Mouse (Mus musculus) kidney, adult 18-20 months (tissue): ENCODE measurements around the gene Pam16.
A peak's percentile ranks its signal among the peaks of the same experiment; 100 is the strongest.

Experiments
- DNase-seq: peaks from one replicate; pipeline ENCODE4 v3.0.0; 2021

Pam16 gene

DNA sequence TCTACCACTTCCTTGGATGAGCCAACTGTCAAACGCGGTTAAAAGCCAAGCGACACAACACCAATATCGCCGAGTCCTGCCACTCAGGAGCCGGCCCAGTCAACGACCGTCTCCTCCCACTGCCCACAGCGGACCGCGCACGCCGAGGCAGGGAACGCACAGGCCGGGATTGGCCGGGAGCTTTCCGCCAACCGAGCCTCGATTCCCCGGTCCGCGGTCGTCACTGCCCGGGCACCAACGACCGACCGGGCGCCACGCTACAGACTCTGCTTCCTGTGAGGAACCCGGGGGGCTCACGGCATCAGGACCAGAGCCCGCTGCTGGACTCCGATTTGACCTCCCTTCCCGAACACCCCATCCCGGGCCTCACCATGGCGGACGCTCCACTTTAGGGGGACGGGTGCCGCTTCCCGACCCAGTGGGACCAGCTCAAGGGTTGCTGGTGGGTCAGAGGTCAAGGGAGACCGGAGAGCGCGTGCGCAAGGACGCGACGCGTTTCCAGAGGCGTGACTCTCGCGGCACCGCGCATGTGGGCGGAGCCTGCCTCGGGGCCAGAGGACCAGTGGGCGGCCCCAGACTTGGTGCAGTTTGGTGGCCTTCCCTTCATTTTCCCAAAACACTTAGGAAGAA is at the start of gene Pam16:
TSS of gene Pam16 (minus strand) at position 508 of the 630 bp plus-strand sequence.
- peak; percentile 93 for DNase-seq

DNA sequence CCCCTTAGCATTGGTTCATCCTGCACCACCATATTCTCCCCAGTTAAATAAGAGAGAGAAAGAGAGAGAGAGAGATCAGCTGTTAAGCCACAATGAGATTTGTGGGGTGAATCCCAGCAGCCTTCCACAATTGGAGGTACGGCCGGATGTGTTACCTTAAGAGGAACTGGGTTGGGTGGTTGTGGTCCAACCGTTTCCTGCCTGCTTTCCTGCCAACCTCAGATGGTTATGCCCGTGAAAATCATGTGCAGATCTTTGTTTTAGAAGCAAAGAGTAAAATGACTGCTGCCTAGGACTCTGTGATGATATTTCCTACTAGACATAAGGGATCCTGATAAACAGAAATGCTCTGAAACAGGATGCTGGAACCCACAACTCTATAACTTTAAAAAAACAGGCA is 49.3 kb upstream of the Pam16 start:
- no peak for DNase-seq

DNA sequence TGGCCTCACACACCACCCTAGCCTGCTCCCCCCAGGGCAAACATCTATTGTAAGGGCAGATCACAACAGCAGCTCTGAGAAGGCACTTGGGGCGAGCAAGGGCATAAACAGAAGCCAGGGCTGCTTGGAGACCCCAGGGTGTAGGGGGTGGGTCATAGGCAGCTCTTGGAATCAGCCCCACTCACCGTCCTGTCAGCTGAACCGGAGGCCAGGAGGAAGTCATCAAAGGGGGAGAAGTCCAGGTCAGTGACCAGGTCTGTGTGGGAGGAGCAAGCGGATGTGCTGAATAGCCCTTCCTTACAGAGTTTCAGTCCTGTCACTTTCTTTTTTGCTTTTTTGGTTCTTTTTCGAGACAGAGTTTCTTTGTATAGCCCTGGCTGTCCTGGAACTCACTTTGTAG is 45.5 kb upstream of the Pam16 start:
- no peak for DNase-seq

DNA sequence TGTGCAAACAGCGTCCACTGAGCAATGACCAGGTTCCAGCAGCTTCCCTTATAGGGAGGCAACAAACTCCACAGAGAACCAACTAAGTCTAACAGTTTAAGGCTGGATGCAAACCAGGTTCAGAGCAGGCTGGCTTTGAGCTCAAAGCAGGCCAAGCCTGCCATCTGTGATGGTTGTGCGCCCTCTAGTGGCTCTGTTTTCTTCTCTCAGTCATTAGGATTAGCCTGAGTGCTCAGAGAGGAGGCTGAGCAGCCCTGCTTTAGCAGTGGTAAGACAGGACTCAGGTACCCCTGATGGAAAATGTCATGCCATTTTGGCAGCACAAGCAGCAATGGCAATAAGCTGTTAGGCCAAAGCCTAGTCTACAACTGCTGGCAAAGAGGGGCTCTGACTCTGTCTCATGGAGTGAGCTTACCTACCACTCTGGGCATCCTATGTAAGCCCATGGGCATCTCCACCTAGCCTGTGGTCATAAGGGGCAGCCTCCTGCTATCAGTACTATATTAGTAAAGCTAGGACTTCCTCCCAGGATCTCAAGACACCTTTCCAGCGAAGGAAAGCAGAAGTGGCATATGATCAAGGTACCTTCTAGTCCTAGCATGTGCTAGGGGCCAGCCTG is 42.5 kb upstream of the Pam16 start:
- DNase-seq: peak; percentile 87

DNA sequence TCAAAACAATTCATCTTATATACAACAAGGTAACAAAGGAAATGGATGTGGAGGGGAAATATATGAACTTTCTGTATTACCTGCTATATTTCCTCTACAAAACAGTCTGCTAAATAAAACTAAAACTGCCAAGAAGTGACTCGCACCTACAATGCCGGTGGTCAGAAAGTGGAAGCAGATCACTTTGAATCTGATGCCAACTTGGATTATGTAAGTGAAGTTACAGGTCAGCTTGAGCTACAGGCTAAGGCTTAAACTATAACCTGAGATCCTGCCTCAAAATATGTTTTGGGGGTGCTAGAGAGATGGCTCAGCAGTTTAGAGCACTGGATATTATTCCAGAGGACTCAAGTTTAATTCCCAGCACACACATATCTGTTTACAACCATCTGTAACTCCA is 40.9 kb upstream of the Pam16 start:
- DNase-seq: no peak

DNA sequence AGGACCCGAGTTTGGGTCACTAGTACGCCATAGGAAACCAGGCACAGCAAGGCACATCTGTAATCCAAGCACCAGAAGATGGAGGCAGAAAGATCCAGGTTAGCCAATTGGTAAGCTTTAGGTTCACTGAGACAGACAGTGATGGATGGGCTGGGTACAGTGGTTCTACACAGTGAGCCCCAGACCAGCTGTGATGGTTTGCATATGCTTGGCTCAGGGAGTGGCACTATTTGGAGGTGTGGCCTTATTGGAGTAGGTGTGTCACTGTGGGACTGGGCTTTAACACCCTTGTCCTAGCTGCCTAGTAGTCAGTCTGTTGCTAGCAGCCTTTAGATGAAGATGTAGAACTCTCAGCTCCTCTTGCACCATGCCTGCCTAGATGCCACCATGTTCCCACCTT is 39.0 kb upstream of the Pam16 start:
- no peak for DNase-seq

DNA sequence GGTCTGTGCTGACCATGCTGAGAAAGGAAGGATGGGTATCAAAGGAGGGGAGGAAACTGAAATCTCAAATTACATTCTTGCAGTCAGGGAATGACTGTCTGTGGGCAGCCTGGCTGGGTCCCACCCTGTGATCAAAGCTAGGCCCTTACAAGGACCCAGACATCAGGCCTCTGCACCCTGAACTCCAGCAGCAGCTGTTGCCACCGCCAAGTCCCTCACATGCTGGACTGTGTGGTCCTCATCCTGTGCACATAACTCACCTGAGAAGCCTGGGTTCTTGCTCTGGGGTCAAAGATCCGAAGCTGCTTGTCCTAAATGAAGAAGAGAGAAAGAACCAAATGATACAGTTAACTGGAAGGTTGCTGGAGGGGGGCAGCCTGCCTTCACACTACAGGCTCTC is 36.8 kb upstream of the Pam16 start:
- no peak for DNase-seq

DNA sequence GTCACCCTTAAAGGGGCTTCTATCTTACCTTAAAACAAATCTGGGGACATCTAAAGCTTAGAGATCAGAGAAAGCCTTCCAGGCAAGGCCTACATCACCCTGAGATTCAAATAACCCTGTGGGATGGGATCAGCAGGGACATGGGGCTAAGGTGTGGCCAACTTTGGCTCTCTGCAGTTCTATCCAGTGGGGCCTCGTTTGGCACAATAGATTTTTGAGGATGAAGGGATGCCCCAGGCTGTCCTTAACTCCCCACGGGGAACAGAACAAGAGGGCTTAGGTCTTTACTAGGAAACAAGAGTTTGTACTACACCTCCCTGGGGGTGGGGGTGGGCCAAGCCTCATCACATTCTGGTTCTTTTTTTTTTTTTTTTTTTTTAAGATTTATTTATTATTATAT is 34.5 kb upstream of the Pam16 start:
- DNase-seq: no peak

DNA sequence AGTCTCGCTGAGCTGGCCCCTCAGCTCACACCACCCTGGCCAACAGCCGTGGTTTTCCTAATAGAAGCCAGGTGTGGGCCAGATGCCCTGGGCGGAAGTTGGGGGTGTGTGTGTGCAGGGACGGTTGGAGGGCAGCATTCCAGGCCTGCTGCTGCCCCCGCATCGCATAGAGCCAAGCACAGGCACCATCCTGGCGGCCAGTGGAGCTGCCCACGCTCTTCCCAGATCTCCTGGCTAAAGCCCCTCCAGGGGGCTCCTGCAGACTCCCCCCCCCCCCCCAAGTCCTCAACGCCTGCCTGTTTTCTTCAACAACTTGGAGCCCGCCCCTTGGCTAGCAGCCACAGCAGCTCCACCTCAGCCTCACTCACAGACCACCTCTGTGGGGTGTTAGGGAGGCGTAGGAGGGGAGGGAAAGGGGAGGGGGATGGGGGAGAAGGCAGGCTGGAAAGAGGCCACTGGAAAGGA is 34.0 kb upstream of the Pam16 start:
- DNase-seq: no peak

DNA sequence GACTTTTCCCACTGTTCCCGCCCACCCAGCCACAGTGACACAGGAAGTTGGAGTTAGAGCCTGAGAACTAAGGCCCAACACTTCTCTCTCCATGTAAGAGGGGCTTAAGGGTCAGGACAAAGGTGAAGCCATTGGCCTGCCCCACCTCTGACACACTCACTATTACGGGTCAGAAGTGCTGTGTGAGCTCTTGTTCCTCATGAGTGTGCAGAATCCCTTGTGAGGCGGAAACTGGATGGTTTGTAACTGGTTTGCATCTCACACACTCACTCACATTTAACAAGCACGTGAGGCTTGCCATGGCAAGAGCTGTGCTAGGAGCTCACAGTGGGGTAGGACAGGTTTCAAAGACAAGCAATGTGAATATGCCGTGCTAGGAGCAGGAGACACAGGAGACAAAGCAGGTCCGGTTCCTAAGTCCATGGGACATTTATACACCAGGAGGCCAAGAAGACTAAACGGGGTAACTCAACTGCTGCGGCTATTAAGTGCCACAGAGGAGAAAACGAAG is 31.8 kb upstream of the Pam16 start:
- DNase-seq: peak; percentile 40

DNA sequence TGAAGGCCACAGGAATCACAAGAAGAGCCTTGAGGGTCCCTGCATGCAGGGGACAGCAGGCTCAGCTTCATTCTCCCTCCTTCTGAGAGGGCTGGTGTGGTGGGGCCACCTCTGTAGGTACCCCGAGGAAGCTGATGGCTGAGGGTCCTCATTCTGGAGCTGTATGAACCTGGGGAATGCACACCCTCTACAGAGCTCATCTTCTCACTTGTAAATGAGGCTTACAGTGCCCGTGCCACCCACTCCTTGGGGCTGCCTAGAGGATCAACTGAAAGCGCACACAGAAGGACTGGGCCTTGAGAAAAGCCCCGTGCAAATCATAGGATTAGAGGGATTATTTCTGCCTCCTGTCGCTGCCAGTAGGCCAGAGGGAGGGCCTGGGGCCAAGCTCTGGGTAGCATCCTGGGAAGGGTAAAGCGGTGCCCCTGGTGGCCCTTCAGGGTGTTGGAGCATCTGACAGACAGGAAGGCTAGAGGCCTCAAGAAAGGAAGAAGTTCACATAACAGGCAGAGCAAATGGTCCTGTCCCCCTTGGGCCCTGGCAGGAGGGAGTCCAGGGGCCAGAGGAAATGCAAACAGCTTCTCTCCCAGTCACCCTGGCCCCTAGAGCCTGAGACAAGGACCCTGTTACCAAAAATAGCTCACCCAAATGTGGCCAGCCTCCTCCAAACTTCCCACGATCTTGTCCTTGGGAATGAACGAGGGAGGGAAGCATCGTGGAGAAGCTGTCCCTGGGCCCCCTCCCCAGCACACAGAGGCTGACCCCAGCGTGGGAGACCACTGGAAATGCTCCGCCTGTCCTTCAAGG is 31.2 kb upstream of the Pam16 start:
- DNase-seq: peak; percentile 25

DNA sequence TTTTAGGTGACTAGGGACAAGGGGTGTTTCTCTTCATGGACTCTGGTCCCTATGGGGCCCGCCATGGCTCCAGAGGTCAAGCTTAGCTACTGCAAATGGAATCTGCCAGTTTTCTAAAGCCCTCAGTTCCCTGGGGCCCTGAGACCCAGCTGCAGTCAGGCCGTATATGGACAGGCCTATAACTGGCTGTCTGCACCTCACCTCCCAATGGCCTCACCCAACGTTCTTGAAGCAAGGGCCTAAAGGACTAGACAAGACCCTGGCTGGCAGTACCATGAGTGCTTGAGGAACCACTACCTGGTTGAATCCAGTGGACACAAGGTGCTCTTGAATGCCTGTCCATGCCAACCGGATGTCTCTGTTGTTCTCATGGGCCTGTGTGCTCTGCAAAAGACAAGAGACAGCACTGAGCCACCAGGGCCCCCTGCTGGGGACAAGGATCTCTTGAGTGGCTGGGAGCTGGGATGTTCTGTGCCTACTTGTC is 30.5 kb upstream of the Pam16 start:
- DNase-seq: peak; percentile 66

DNA sequence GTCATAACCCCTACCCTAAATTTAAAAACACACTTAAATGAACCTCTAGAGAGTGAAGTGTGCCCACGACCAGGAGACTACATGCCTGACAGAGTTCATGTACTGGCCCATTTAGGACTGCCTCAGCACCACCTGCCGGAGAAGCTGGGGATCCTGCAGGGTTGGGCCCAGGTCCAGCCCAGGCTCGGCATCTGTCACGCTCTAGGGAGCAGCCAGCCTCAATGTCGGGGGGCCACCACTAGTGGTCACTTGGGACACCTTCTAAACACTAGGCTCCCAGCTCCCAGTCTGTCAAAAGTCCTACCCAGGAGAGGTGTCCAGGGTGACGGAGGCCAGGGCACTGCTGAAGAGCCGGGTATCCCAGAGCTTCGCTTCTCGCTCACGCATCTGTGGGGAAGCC is 29.9 kb upstream of the Pam16 start:
- peak; percentile 80 for DNase-seq

DNA sequence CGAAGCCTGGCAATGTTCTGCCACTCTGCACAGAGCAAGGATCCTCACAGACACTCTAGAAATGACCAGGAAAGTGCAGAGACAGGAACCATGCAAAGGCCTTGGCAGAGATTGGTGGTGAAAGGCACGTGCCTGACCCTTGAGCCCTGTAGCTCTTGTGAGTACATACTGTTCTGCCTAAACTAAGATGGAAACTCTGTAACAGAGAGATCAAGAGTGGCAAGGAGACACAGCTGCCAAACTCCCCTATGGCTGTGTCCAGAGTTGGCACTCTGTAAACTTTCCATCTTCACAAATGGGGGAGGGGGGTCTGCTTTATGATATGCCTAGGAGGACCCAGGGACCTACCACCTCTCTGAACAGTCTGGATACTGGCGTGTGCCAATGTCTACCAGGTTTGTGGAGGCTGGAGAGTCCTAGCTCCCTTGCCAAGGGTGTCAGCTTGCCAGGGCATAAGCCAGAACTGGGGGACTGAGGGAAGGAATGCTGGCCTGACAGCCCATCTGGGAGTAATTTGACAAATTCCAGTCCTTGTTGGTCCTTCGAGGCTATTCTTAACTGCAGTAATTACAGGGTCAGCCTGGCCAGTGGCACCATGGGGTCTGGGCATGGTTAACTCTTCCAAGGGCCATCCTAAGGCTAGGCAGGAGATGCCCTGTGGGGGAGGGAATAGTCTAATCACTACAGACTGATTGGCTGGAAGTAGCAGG is 28.1 kb upstream of the Pam16 start:
- DNase-seq: peak; percentile 77

DNA sequence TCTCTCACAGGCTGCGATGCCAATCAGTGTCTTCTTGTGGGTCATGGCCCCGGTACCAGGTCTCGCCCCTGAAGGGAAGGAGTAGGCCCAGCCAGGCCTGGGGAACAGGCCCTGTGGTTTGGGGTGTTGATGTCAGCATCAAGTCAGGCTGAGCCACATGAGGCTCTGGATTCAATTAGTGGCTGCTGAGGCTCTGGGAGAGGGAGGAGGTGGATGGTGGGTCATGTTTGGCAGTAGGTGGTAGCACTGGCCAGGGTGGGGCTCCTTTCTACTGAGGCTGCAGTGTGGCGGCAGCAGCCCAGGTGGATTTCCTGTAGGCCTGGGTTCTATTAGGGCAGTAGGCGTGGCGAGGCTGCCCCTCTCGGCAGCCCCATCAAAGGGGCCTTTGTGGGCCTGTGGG is 26.8 kb upstream of the Pam16 start:
- DNase-seq: no peak

DNA sequence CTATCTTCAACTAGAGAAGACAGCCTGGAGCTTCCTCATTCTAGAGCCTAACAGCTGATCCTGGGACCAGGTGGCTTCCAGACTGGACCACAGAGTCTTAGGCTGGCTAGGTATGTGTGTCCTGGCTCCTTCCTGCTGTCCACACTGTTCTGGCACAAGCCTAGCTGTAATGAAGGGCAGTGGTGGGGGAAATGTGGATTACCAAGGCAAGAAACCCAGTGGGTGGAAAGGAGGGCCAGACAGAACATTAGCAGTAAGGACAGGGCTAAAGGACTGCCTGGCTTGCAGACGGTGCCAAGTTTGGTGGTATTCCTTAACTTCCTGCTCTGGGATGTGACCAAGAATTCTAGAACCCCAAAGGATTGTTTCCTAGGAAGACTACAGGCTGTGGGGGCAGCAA is 26.3 kb upstream of the Pam16 start:
- DNase-seq: no peak

DNA sequence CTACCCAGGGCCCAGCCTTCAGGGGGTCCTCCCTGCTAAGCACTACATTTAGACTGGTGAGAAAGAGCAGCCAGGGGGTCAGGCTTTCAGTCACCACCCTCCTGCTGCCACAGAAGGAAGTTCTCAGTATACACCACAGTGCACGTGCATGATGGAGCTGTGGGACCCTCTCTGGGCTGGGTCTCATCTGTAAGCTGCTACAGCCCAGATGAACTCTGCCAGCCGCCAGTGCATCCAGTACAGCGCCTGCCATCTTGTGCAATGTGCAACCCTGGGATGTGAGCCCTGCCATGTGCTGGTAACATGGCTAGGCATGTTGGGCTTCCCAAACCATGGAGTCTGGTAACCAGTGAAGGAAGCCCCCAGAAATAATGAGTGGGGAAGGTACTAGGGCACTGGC is 25.4 kb upstream of the Pam16 start:
- DNase-seq: no peak

DNA sequence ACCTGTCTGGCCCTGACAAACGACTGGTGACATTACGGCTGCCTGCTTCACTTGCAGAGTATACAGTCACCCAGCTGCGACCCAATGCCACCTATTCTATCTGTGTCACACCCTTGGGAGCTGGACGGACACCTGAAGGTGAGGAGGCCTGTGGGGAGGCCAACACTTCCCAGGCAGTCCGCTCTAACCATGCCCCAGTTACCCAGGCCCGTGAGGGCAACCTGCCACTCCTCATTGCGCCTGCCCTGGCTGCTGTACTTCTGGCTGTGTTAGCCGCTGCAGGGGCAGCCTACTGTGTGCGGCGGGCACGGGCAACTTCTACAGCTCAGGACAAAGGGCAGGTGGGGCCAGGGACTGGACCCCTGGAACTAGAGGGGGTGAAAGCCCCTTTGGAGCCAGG is 24.9 kb upstream of the Pam16 start:
- no peak for DNase-seq

DNA sequence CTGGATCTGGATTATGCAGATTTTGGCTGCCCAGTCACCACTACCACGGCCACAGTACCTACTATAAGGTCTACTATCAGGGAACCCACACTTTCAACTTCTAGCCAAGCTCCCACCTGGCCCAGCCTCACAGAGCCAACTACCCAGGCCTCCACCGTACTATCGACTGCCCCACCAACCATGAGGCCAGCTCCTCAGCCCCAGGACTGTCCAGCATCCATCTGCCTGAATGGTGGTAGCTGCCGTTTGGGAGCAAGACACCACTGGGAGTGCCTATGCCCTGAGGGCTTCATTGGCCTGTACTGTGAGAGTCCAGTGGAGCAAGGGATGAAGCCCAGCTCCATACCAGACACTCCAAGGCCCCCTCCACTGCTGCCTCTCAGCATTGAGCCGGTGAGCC is 24.4 kb upstream of the Pam16 start:
- no peak for DNase-seq

DNA sequence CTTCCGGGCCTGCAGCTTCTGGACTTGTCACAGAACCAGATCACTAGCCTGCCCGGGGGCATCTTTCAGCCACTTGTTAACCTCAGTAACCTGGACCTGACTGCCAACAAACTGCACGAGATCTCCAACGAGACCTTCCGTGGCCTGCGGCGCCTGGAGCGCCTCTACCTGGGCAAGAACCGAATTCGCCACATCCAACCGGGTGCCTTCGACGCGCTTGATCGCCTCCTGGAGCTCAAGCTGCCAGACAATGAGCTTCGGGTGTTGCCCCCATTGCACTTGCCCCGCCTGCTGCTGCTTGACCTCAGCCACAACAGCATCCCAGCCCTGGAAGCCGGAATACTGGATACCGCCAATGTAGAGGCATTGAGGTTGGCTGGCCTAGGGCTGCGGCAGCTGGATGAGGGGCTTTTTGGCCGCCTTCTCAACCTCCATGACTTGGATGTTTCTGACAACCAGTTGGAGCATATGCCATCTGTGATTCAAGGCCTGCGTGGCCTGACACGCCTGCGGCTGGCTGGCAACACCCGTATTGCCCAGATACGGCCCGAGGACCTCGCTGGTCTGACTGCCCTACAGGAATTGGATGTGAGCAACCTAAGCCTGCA is 23.7 kb upstream of the Pam16 start:
- DNase-seq: peak; percentile 71

DNA sequence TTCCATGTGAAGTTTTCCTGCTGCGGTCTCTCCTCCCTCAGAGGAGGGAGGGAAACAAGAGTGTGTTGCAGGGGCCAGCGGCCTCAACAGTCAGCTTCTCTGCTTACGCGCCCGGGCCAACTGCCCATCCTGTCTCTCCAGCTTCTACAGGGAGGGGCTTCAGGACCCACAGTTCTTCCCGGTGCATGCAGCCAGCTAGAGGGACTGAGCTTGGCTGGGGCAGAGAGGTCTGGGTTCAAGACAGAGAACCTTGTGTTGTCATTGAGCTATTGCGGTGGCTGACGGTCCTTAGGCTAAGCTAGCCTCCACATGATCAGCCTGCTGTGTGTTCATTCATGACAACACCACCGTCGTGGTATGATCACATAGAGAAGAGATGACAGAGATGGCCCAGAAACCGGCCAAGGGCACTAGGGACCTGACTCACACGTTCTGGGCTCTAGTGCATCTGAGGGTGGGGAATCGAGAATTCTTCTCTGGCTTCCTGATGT is 22.9 kb upstream of the Pam16 start:
- DNase-seq: no peak

DNA sequence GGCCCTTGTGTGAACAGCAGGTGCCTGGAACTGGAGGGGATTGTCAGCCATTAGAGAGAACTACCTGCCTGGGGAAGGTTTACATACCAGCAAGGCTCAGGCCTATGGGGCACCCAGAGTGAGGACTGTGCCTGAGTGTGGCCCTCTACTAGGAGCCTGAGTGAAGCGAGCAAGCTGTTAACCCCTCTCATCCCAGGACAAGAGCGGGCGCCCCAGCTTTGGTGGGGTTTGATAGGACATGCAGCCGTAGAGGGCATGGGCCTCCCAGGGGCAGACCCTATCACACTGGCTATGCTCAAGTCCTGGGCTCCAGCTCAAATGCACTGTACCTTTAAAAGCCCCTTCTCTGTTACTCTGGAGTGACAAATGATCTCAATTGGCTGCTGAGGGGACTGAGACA is 22.0 kb upstream of the Pam16 start:
- no peak for DNase-seq

DNA sequence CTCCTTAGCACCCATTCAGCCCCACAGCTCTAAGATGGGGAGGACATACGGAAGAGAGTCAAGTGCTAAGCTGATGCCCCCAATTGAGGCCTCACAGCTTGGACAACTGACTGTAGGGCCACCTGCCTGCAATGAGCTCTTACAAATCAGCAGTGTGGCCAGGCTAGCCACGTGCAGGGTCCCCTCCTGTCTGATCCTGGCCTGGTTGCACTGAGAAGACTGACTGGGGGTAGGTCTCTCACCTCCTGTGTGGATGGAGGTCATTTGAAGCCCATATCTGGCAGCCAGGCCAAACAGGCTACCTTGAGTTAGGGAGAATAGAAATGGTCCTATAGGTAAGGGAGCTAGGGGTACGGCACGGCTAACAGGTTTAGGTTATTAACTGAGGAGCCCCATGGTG is 21.1 kb upstream of the Pam16 start:
- no peak for DNase-seq
